Mouse (Mus musculus) testis, adult 10 weeks (tissue): ENCODE data around the gene Txndc12. TPM values are rescaled to one million over a fixed set of nuclear protein-coding genes. Genes with fewer than 3 reads are reported as not detected.

Experiments
- polyA plus RNA-seq: library from polyadenylated mRNA; stranded (reverse); fragments of 350-450 nt; fragmentation: Illumina TruSeq; extraction: RNeasy Lipid Tissue Mini Kit (QIAGEN cat#74804); gene quantifications from one replicate; pipeline ENCODE4 v1.2.3, GENCODE M21; 2014; ENCODE audit warnings: low read depth, low replicate concordance

Gene Txndc12
- polyA plus RNA-seq: 39.1 TPM

GRCm38 (mm10) chr4:108834115-108834970 lies at the start of gene Txndc12:
Gene Txndc12, plus strand, starts transcription at chr4:108834601.

GRCm38 (mm10) chr4:108832916-108833827 lies 1.2 kb upstream of the Txndc12 start, which contains the start of gene Btf3l4:
Gene Btf3l4, minus strand, starts transcription at chr4:108833614.

GRCm38 (mm10) chr4:108847715-108848504 lies 13.5 kb downstream of the Txndc12 start, which contains the start of gene Kti12:
Gene Kti12, plus strand, starts transcription at chr4:108847785.

GRCm38 (mm10) chr4:108848505-108848848 lies 14.1 kb downstream of the Txndc12 start, which contains the start of gene A730015C16Rik:
Gene A730015C16Rik, minus strand, starts transcription at chr4:108848619.

GRCm38 (mm10) chr4:108878963-108879822 lies 44.8 kb downstream of the Txndc12 start, which contains the start of gene Rab3b:
Gene Rab3b, plus strand, starts transcription at chr4:108879063.

Other genes starting within 250 kb of the Txndc12 start
- 65.0 TPM for gene Cc2d1b, start 214.7 kb upstream of the Txndc12 start, polyA plus RNA-seq
- gene 3110021N24Rik, start 115.0 kb upstream of the Txndc12 start, polyA plus RNA-seq: 0.55 TPM
- gene Zfyve9, start 53.8 kb upstream of the Txndc12 start, polyA plus RNA-seq: 12.4 TPM
- gene Btf3l4, start 987 bp upstream of the Txndc12 start, polyA plus RNA-seq: 475 TPM
- 13.8 TPM for gene Kti12, start 13.2 kb downstream of the Txndc12 start, polyA plus RNA-seq
- gene A730015C16Rik, start 14.0 kb downstream of the Txndc12 start, polyA plus RNA-seq: 1.2 TPM
- gene Rab3b, start 44.5 kb downstream of the Txndc12 start, polyA plus RNA-seq: 3.6 TPM
- 1,681 TPM for gene Nrd1, start 166.1 kb downstream of the Txndc12 start, polyA plus RNA-seq